Mouse (Mus musculus): ENCODE results near the gene Prkcb.

The Prkcb gene

GRCm38 (mm10) chr7:122410873-122411272 is 122.3 kb downstream of the Prkcb start:
- no peak for DNase-seq

GRCm38 (mm10) chr7:122413231-122413630 is 124.7 kb downstream of the Prkcb start:
- no peak for DNase-seq

GRCm38 (mm10) chr7:122414146-122414545 is 125.6 kb downstream of the Prkcb start:
- DNase-seq = no peak

- DNase-seq = no peak
Measured at GRCm38 (mm10) chr7:122414608-122415007, 126.1 kb downstream of the Prkcb start.

- no peak for DNase-seq
Measured at GRCm38 (mm10) chr7:122415387-122415786, 126.8 kb downstream of the Prkcb start.

- DNase-seq = no peak
Measured at GRCm38 (mm10) chr7:122415904-122416303, 127.4 kb downstream of the Prkcb start.

GRCm38 (mm10) chr7:122418551-122418950 is 130.0 kb downstream of the Prkcb start:
- no peak for DNase-seq

GRCm38 (mm10) chr7:122423816-122424215 is 135.3 kb downstream of the Prkcb start:
- no peak for DNase-seq

GRCm38 (mm10) chr7:122429134-122429533 is 140.6 kb downstream of the Prkcb start:
- no peak for DNase-seq

GRCm38 (mm10) chr7:122432401-122432800 is 143.8 kb downstream of the Prkcb start:
- DNase-seq = no peak

GRCm38 (mm10) chr7:122433377-122433776 is 144.8 kb downstream of the Prkcb start:
- DNase-seq = no peak

- no peak for DNase-seq
Measured at GRCm38 (mm10) chr7:122434941-122435340, 146.4 kb downstream of the Prkcb start.

- no peak for DNase-seq
Measured at GRCm38 (mm10) chr7:122435561-122435960, 147.0 kb downstream of the Prkcb start.

GRCm38 (mm10) chr7:122437390-122437789 is 148.8 kb downstream of the Prkcb start:
- DNase-seq = no peak

GRCm38 (mm10) chr7:122445056-122445455 is 156.5 kb downstream of the Prkcb start:
- DNase-seq = no peak

- DNase-seq = no peak
Measured at GRCm38 (mm10) chr7:122452671-122453070, 164.1 kb downstream of the Prkcb start.

GRCm38 (mm10) chr7:122459203-122459965 is 170.8 kb downstream of the Prkcb start:
- DNase-seq = peak; percentile 73

GRCm38 (mm10) chr7:122460020-122460419 is 171.5 kb downstream of the Prkcb start:
- no peak for DNase-seq

GRCm38 (mm10) chr7:122465823-122466549 is 177.4 kb downstream of the Prkcb start:
- no peak for DNase-seq

GRCm38 (mm10) chr7:122466722-122467121 is 178.2 kb downstream of the Prkcb start:
- DNase-seq = no peak

- no peak for DNase-seq
Measured at GRCm38 (mm10) chr7:122467831-122468230, 179.3 kb downstream of the Prkcb start.

- DNase-seq = peak; percentile 74
Measured at GRCm38 (mm10) chr7:122470370-122471280, 182.1 kb downstream of the Prkcb start.

- DNase-seq = no peak
Measured at GRCm38 (mm10) chr7:122472223-122472622, 183.7 kb downstream of the Prkcb start.

Measured in right cerebral cortex, postnatal 25 days (tissue).